In the genomic region with DNA sequence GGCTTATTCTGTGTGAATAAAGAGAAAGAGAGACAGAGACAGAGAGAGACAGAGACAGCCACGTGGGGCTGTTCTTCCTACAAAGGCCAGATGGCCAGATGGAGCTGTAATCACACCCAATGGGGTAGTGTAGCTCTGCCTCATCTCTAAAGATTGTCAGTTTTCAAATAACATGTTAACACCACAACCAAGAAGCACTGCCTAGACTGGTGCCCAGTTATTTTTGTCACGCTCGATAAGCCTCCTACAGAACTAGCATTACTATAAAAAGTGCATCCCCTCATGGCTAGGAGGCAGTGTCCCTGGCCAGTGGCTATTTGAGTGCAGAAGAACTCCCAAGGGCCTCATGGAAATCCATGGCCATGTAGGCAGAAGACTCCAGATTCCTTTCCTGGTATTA, we compare ENCODE assay signal across 10 mouse cellular contexts.
"Had no signal": no experiment of that assay in that cellular context is flagged by ENCODE, and none has a peak within 500 bp of the region (broad histone marks: within the 10 kb centered on the region; RNA-seq: fewer than 3 reads in every experiment).

No protein-coding gene starts in this region.

- H3K4me1 ChIP-seq: limb, embryonic 13.5 days; midbrain, embryonic 10.5 days; midbrain, embryonic 15.5 days; neural tube, embryonic 12.5 days had no signal

- H3K27me3 ChIP-seq: limb, embryonic 13.5 days; midbrain, embryonic 15.5 days; neural tube, embryonic 12.5 days had no signal

- H3K4me3 ChIP-seq: limb, embryonic 13.5 days; midbrain, embryonic 10.5 days; midbrain, embryonic 15.5 days; neural tube, embryonic 12.5 days had no signal

- ATAC-seq: midbrain, embryonic 15.5 days had no signal

- H3K9me3 ChIP-seq: limb, embryonic 13.5 days; midbrain, embryonic 10.5 days; midbrain, embryonic 15.5 days; neural tube, embryonic 12.5 days had no signal

- H3K36me3 ChIP-seq: limb, embryonic 13.5 days; midbrain, embryonic 10.5 days; midbrain, embryonic 15.5 days; neural tube, embryonic 12.5 days had no signal

- H3K4me2 ChIP-seq: limb, embryonic 13.5 days; midbrain, embryonic 15.5 days; neural tube, embryonic 12.5 days had no signal

- H3K9ac ChIP-seq: limb, embryonic 13.5 days; liver, embryonic 14.5 days; midbrain, embryonic 15.5 days; neural tube, embryonic 12.5 days had no signal

- DNase-seq: kidney, postnatal 25 days; layer of hippocampus, postnatal 36 days; lung, adult 18-20 months; thymus, postnatal 4 days had no signal

- H3K27ac ChIP-seq: limb, embryonic 13.5 days; liver, embryonic 14.5 days; midbrain, embryonic 10.5 days; midbrain, embryonic 15.5 days; neural tube, embryonic 12.5 days; stomach, postnatal 0 days had no signal
